32 mouse cellular contexts compared by ENCODE assay signal in the genomic region with DNA sequence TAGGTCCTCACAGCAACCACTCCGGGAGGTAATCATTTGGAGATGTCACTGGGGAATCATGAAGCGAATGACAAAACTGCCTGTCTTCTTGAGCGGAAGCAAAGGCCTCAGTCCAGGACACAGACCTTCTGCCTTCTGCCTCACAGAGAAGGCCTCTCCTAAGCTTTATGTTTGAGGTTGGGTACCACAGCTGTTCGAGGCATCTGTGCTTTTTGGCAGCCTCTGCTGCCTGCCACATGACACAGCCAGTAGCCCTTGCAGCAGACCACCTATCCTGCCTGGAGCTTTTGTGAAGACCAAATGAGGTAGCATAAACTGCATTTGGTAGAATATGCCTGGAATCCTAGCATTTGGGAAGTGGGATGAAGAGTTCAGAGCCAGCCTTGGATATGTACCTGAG. TPM values are rescaled to one million over a fixed set of nuclear protein-coding genes. Genes with fewer than 3 reads are reported as not detected.
A peak's percentile ranks its signal among the peaks of the same experiment; 100 is the strongest.
DNase-seq lines count a peak whose midpoint lies in the region; ATAC-seq and TF ChIP-seq lines count a peak whose summit lies in the region.
"Had no signal": no experiment of that assay in that cellular context is flagged by ENCODE, and none has a peak within 500 bp of the region (broad histone marks: within the 10 kb centered on the region; RNA-seq: fewer than 3 reads in every experiment).

No protein-coding gene starts in this region.

- 0 out of 2 replicates have a peak overlapping the region, but pooled peaks have one; percentile 8 for H3K27ac ChIP-seq in forebrain, embryonic 12.5 days
- H3K27ac ChIP-seq in forebrain, embryonic 14.5 days (ENCODE audit: low read depth, low read length), result no peak overlapping the region
- peak overlapping the region; percentile 62 for H3K27ac ChIP-seq in layer of hippocampus, adult 2 months
- H3K27ac ChIP-seq in hindbrain, embryonic 15.5 days (replicated peaks), result peak overlapping the region; percentile 62
- H3K27ac ChIP-seq: forebrain, embryonic 13.5 days; kidney, embryonic 15.5 days; limb, embryonic 10.5 days; limb, embryonic 15.5 days; liver, embryonic 13.5 days; macrophage; midbrain, embryonic 13.5 days had no signal

- DNase-seq in forebrain, embryonic 14.5 days (ENCODE audit: low spot score), result no peak
- no peak for DNase-seq in layer of hippocampus, adult 2 months (ENCODE audit: low spot score in 2 of 2)
- no peak for DNase-seq in layer of hippocampus, adult 9-11 months
- DNase-seq in MN1 (ENCODE audit: low spot score), result peak; percentile 30
- DNase-seq in adrenal gland, postnatal 10 days, result no peak
- no peak for DNase-seq in spleen, adult 12 weeks (ENCODE audit: low spot score)
- DNase-seq: adrenal gland, adult 2 months; cerebellum, adult 11 months; cerebellum, adult 9-11 months; gastrocnemius, postnatal 25 days; heart, adult 18-20 months; heart, postnatal 4 days; kidney, adult 18-20 months; kidney, postnatal 25 days; liver, embryonic 13.5 days; lung, adult 18-20 months; right cerebral cortex, adult 18-20 months; right cerebral cortex, postnatal 4 days; thymus, adult 2 months; thymus, postnatal 36 days had no signal

- H3K4me2 ChIP-seq in forebrain, embryonic 12.5 days, result no peak overlapping the region
- no peak overlapping the region for H3K4me2 ChIP-seq in forebrain, embryonic 14.5 days (ENCODE audit: low read length)
- H3K4me2 ChIP-seq in hindbrain, embryonic 15.5 days, result no peak overlapping the region
- H3K4me2 ChIP-seq: forebrain, embryonic 13.5 days; heart, embryonic 12.5 days; kidney, embryonic 15.5 days; limb, embryonic 15.5 days; liver, embryonic 13.5 days; midbrain, embryonic 13.5 days had no signal

- no peak for TF ChIP-seq CTCF in layer of hippocampus, adult 2 months (conservative IDR thresholded peaks at IDR 0.05)

- H3K9me3 ChIP-seq in forebrain, embryonic 12.5 days, result no peaks in the 10 kb centered on the region
- no peaks in the 10 kb centered on the region for H3K9me3 ChIP-seq in forebrain, embryonic 14.5 days (replicated peaks; ENCODE audit: control insufficient read depth, low read length)
- no peaks in the 10 kb centered on the region for H3K9me3 ChIP-seq in hindbrain, embryonic 15.5 days
- H3K9me3 ChIP-seq: forebrain, embryonic 13.5 days; heart, embryonic 12.5 days; kidney, embryonic 15.5 days; limb, embryonic 10.5 days; limb, embryonic 15.5 days; liver, embryonic 13.5 days; midbrain, embryonic 13.5 days had no signal

- WGBS in forebrain, embryonic 12.5 days, result 86% methylated on average over 4 of the region's 4 CpGs
- WGBS in forebrain, embryonic 14.5 days, result 75% methylated on average over 4 of the region's 4 CpGs
- WGBS in hindbrain, embryonic 15.5 days, result 44% methylated on average over 4 of the region's 4 CpGs

- no peak overlapping the region for H3K4me3 ChIP-seq in forebrain, embryonic 12.5 days (replicated peaks)
- H3K4me3 ChIP-seq in forebrain, embryonic 14.5 days (ENCODE audit: low read depth, low read length), result no peak overlapping the region
- no peak overlapping the region for H3K4me3 ChIP-seq in layer of hippocampus, adult 2 months
- H3K4me3 ChIP-seq in hindbrain, embryonic 15.5 days, result no peak overlapping the region
- H3K4me3 ChIP-seq: erythroblast, embryonic 14.5 days; forebrain, embryonic 13.5 days; heart, embryonic 12.5 days; kidney, embryonic 15.5 days; limb, embryonic 10.5 days; limb, embryonic 15.5 days; liver, embryonic 13.5 days; midbrain, embryonic 13.5 days had no signal

- H3K27me3 ChIP-seq in forebrain, embryonic 12.5 days, result no peaks in the 10 kb centered on the region
- no peaks in the 10 kb centered on the region for H3K27me3 ChIP-seq in forebrain, embryonic 14.5 days (replicated peaks; ENCODE audit: control insufficient read depth, insufficient read depth, low read length)
- no peaks in the 10 kb centered on the region for H3K27me3 ChIP-seq in hindbrain, embryonic 15.5 days
- H3K27me3 ChIP-seq: forebrain, embryonic 13.5 days; heart, embryonic 12.5 days; kidney, embryonic 15.5 days; limb, embryonic 15.5 days; liver, embryonic 13.5 days; midbrain, embryonic 13.5 days had no signal

- no peak overlapping the region for H3K9ac ChIP-seq in forebrain, embryonic 12.5 days
- no peak overlapping the region for H3K9ac ChIP-seq in forebrain, embryonic 14.5 days (ENCODE audit: low read length)
- no peak overlapping the region for H3K9ac ChIP-seq in hindbrain, embryonic 15.5 days
- H3K9ac ChIP-seq: forebrain, embryonic 13.5 days; heart, embryonic 12.5 days; kidney, embryonic 15.5 days; limb, embryonic 15.5 days; liver, embryonic 13.5 days; midbrain, embryonic 13.5 days had no signal

- no peaks in the 10 kb centered on the region for H3K36me3 ChIP-seq in forebrain, embryonic 12.5 days (replicated peaks)
- H3K36me3 ChIP-seq in forebrain, embryonic 14.5 days (ENCODE audit: control insufficient read depth, insufficient read depth, low read length), result no peaks in the 10 kb centered on the region
- H3K36me3 ChIP-seq in hindbrain, embryonic 15.5 days, result no peaks in the 10 kb centered on the region
- H3K36me3 ChIP-seq: heart, embryonic 12.5 days; kidney, embryonic 15.5 days; limb, embryonic 10.5 days; limb, embryonic 15.5 days; liver, embryonic 13.5 days; midbrain, embryonic 13.5 days had no signal

- H3K4me1 ChIP-seq in forebrain, embryonic 12.5 days, result peaks cover 6% of the 10 kb centered on the region
- H3K4me1 ChIP-seq in forebrain, embryonic 14.5 days (ENCODE audit: control insufficient read depth, insufficient read depth, low read length), result peaks cover 2% of the 10 kb centered on the region; the same call in 1 of the 2 replicates
- H3K4me1 ChIP-seq in hindbrain, embryonic 15.5 days (replicated peaks), result peaks cover 24% of the 10 kb centered on the region
- H3K4me1 ChIP-seq: heart, embryonic 12.5 days; kidney, embryonic 15.5 days; limb, embryonic 10.5 days; limb, embryonic 15.5 days; liver, embryonic 13.5 days had no signal

- no peak for ATAC-seq in forebrain, embryonic 12.5 days (ENCODE audit: low FRiP score)
- no peak for ATAC-seq in forebrain, embryonic 14.5 days
- no peak for ATAC-seq in hindbrain, embryonic 15.5 days (ENCODE audit: low FRiP score, low read depth)
- ATAC-seq: forebrain, embryonic 13.5 days; lung, postnatal 0 days; midbrain, embryonic 13.5 days had no signal

RNA-seq across cellular contexts. Expression of a gene that starts 11.2 kb away (rescaled TPM):
- polyA plus RNA-seq in forebrain, embryonic 12.5 days (2016; fragmentation: Nextera tagmentation; extraction: Ambion mirVana), result 24.4 and 30.0 TPM in 2 replicates
- 24.2 and 36.0 TPM in 2 replicates for polyA plus RNA-seq in forebrain, embryonic 14.5 days (2014; fragmentation: Nextera tagmentation; extraction: Ambion mirVana)
- total RNA-seq in layer of hippocampus, adult 2 months (2021), result 10 to 100 TPM; 74.2 to 75.8 TPM
- polyA plus RNA-seq in hindbrain, embryonic 15.5 days (2015; fragmentation: Nextera tagmentation; extraction: Ambion mirVana), result 52.6 and 57.8 TPM in 2 replicates
- 10 to 100 TPM in 1 of 2 experiments, 1 to 10 TPM in 1; 9.9 to 12.6 TPM for total RNA-seq in adrenal gland, postnatal 10 days (2021)
- total RNA-seq: megakaryocyte-erythroid progenitor cell, adult 5-6 weeks had no signal
- polyA plus RNA-seq: erythroblast, embryonic 14.5 days had no signal
